Mouse (Mus musculus): ENCODE results near the gene Mthfd2l. TPM values are rescaled to one million over a fixed set of nuclear protein-coding genes. Genes with fewer than 3 reads are reported as not detected.

The Mthfd2l gene
- polyA plus RNA-seq, 1 experiment, result 21.9 TPM

GRCm38 (mm10) chr5:91035341-91035740, 104.4 kb downstream of the Mthfd2l start:
- WGBS, result 53% methylated on average over 2 of the region's 2 CpGs
- no peaks in the 10 kb centered on the region for H3K4me1 ChIP-seq (ENCODE audit: control insufficient read depth, insufficient read depth, low read length)
- DNase-seq, result no peak
- H3K4me3 ChIP-seq (replicated peaks; ENCODE audit: extremely low read depth, low read depth, low read length), result no peak overlapping the region
- TF ChIP-seq CTCF (IDR thresholded peaks at IDR 0.05; ENCODE audit: insufficient read depth, low read length) (no peak), POLR2A (IDR thresholded peaks at IDR 0.05; ENCODE audit: borderline replicate concordance, extremely low read depth, low read depth, low read length) (no peak)

GRCm38 (mm10) chr5:91036628-91037027, 105.7 kb downstream of the Mthfd2l start:
- no peak for TF ChIP-seq CTCF (IDR thresholded peaks at IDR 0.05; ENCODE audit: insufficient read depth, low read length)
- TF ChIP-seq POLR2A (IDR thresholded peaks at IDR 0.05; ENCODE audit: borderline replicate concordance, extremely low read depth, low read depth, low read length), result no peak
- Histone ChIP-seq H3K4me3 (replicated peaks; ENCODE audit: extremely low read depth, low read depth, low read length) (no peak overlapping the region), H3K4me1 (ENCODE audit: control insufficient read depth, insufficient read depth, low read length) (no peaks in the 10 kb centered on the region)
- WGBS, result 59% methylated on average over 4 of the region's 4 CpGs
- no peak for DNase-seq

GRCm38 (mm10) chr5:91037756-91038155, 106.8 kb downstream of the Mthfd2l start:
- no peak overlapping the region for H3K4me3 ChIP-seq (replicated peaks; ENCODE audit: extremely low read depth, low read depth, low read length)
- TF ChIP-seq POLR2A (IDR thresholded peaks at IDR 0.05; ENCODE audit: borderline replicate concordance, extremely low read depth, low read depth, low read length), result no peak
- TF ChIP-seq CTCF (IDR thresholded peaks at IDR 0.05; ENCODE audit: insufficient read depth, low read length), result no peak
- no peaks in the 10 kb centered on the region for H3K4me1 ChIP-seq (ENCODE audit: control insufficient read depth, insufficient read depth, low read length)
- DNase-seq, result no peak
- 66% methylated on average over 2 of the region's 2 CpGs for WGBS

- Histone ChIP-seq H3K4me1 (ENCODE audit: control insufficient read depth, insufficient read depth, low read length) (no peaks in the 10 kb centered on the region), H3K4me3 (replicated peaks; ENCODE audit: extremely low read depth, low read depth, low read length) (no peak overlapping the region)
- TF ChIP-seq POLR2A (IDR thresholded peaks at IDR 0.05; ENCODE audit: borderline replicate concordance, extremely low read depth, low read depth, low read length) (no peak), CTCF (IDR thresholded peaks at IDR 0.05; ENCODE audit: insufficient read depth, low read length) (0 out of 2 replicates have a peak, but pooled peaks have one; percentile 6)
- 14% methylated on average over 2 of the region's 2 CpGs for WGBS
- peak; percentile 45 for DNase-seq
These were observed 107.6 kb downstream of the Mthfd2l start for GRCm38 (mm10) chr5:91038547-91038946.

- TF ChIP-seq CTCF (IDR thresholded peaks at IDR 0.05; ENCODE audit: insufficient read depth, low read length) (no peak), POLR2A (IDR thresholded peaks at IDR 0.05; ENCODE audit: borderline replicate concordance, extremely low read depth, low read depth, low read length) (no peak)
- 71% methylated on average over 2 of the region's 2 CpGs for WGBS
- Histone ChIP-seq H3K4me1 (ENCODE audit: control insufficient read depth, insufficient read depth, low read length) (no peaks in the 10 kb centered on the region), H3K4me3 (replicated peaks; ENCODE audit: extremely low read depth, low read depth, low read length) (no peak overlapping the region)
- no peak for DNase-seq
These were observed 108.0 kb downstream of the Mthfd2l start for GRCm38 (mm10) chr5:91038963-91039362.

GRCm38 (mm10) chr5:91047987-91048386, 117.1 kb downstream of the Mthfd2l start:
- H3K4me3 ChIP-seq (replicated peaks; ENCODE audit: extremely low read depth, low read depth, low read length), result no peak overlapping the region
- DNase-seq, result no peak
- WGBS, result 36% methylated on average over 6 of the region's 6 CpGs
- no peaks in the 10 kb centered on the region for H3K4me1 ChIP-seq (ENCODE audit: control insufficient read depth, insufficient read depth, low read length)
- no peak for TF ChIP-seq POLR2A (IDR thresholded peaks at IDR 0.05; ENCODE audit: borderline replicate concordance, extremely low read depth, low read depth, low read length)
- TF ChIP-seq CTCF (IDR thresholded peaks at IDR 0.05; ENCODE audit: insufficient read depth, low read length), result no peak

GRCm38 (mm10) chr5:91048397-91048796, 117.5 kb downstream of the Mthfd2l start:
- no peak for DNase-seq
- Histone ChIP-seq H3K4me1 (ENCODE audit: control insufficient read depth, insufficient read depth, low read length) (no peaks in the 10 kb centered on the region), H3K4me3 (replicated peaks; ENCODE audit: extremely low read depth, low read depth, low read length) (no peak overlapping the region)
- TF ChIP-seq POLR2A (IDR thresholded peaks at IDR 0.05; ENCODE audit: borderline replicate concordance, extremely low read depth, low read depth, low read length), result no peak
- TF ChIP-seq CTCF (IDR thresholded peaks at IDR 0.05; ENCODE audit: insufficient read depth, low read length), result no peak
- 53% methylated on average over 8 of the region's 8 CpGs for WGBS

Other genes starting within 250 kb of the Mthfd2l start
- 0.25 and 0.77 TPM in 2 replicates for gene Cxcl5, start 171.8 kb upstream of the Mthfd2l start, polyA plus RNA-seq (2012; rRNA removed)
- 18.2 and 36.7 TPM in 2 replicates for gene Ppbp, start 162.6 kb upstream of the Mthfd2l start, polyA plus RNA-seq (2012; rRNA removed)
- gene Pf4, start 158.7 kb upstream of the Mthfd2l start, polyA plus RNA-seq (2012; rRNA removed), result 49.0 and 65.2 TPM in 2 replicates
- gene Cxcl3, start 145.0 kb upstream of the Mthfd2l start, polyA plus RNA-seq (2012; rRNA removed), result 0.87 and 1.5 TPM in 2 replicates
- gene Cxcl15, start 136.6 kb upstream of the Mthfd2l start, polyA plus RNA-seq (2012; rRNA removed), result 247 and 423 TPM in 2 replicates
- 1.9 and 2.5 TPM in 2 replicates for gene Cxcl1, start 39.9 kb upstream of the Mthfd2l start, polyA plus RNA-seq (2012; rRNA removed)
- gene Cxcl2, start 27.2 kb upstream of the Mthfd2l start, polyA plus RNA-seq (2012; rRNA removed), result 2.2 TPM in 2 replicates
- not detected in 2 replicates for gene Epgn, start 96.3 kb downstream of the Mthfd2l start, polyA plus RNA-seq (2012; rRNA removed)
- 0.02 and 1.2 TPM in 2 replicates for gene Ereg, start 143.5 kb downstream of the Mthfd2l start, polyA plus RNA-seq (2012; rRNA removed)
- gene Areg, start 208.5 kb downstream of the Mthfd2l start, polyA plus RNA-seq (2012; rRNA removed), result 4.8 and 14.0 TPM in 2 replicates